Mouse (Mus musculus) gastrocnemius, postnatal 25 days (tissue): ENCODE measurements around the gene Clpsl2. TPM values are rescaled to one million over a fixed set of nuclear protein-coding genes. Genes with fewer than 3 reads are reported as not detected.

ENCODE experiments used
- DNase-seq: peaks from one replicate; pipeline ENCODE4 v3.0.0; 2022
- long read RNA-seq, 2 experiments: library from polyadenylated mRNA; stranded (forward); transcript quantifications; one replicate each; pipeline ENCODE4 v2.0.0; 2021
- total RNA-seq, 2 experiments: library from RNA; stranded (reverse); gene quantifications; 1 replicate in 1 of 2; 2 replicates in 1 of 2; pipeline ENCODE4 v1.2.3; 2021

Clpsl2 gene
- not detected for total RNA-seq
- long read RNA-seq, experiment 1: 0 reads
- long read RNA-seq, experiment 2: 0 reads

DNA sequence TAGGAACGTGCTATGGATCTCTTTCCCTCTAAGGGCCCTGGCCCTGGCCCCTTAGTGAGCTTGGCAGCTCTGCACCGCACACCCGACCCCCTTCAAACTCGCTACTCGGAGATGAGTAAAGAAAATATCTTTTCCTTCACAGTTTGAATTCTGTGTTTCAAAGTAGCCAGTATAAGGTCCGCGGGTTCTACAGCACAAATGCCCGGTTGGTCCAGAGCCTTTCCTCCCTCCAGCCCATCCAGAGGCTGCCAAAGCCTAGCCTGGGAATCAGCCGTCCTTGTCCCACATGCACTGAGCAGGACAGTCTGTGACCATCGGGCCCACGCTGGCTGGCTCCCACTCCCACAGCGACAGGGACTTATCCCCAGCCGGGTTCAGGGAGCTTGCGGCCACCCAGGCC, at the start of gene Clpsl2:
Clpsl2 (plus strand) TSS at position 301 of the 400 bp plus-strand sequence.
- no peak for DNase-seq

DNA sequence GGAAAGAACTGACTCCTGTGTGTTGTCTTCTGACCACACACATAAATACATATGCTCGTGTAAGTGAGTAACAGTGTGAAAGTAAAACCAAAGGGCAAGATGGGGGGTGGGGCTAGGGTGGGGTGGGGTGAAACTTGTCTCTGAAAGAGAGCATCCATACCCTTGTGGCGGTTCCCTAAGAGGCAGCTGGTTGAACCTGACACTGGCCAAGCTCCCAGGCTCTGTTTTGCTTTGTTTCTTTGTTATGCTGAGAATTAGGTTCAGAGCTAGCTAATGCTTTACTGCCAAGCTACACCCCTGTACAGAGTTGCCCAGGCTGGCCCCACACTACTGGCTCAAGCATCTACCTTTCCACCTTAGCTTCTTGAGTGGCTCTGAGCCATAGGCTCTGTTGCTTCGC, 48.7 kb upstream of the Clpsl2 start:
- DNase-seq: no peak

DNA sequence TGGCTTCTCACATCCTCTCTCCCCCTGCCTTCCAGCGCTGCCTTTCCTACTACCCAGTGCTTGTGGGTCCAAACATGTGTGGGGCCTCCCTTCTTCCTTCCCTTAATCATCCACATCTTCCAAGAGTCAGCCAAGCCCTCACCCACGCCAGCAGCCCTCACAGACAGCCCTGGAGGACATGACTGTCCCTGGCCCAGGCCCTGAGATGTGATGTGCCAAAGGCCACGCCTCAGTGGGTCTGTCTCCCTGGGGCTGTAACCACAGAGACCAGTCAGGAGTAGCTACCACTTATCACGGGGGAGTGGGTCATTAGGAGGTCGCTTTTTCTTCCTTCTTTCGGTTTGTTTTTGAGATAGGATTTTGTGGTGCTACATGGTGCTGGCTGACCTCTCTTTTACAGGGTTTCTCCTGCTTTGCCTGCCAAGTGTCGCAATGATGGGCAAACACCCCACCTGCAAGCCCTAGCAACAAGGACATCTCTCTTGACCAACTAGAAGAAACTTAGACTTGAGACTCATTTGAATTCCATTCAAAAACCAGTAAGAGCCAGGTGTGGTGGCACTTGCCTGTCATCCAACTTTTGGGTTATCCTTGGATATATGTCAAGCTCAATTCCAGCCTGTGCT, 46.9 kb upstream of the Clpsl2 start:
- peak; percentile 79 for DNase-seq

DNA sequence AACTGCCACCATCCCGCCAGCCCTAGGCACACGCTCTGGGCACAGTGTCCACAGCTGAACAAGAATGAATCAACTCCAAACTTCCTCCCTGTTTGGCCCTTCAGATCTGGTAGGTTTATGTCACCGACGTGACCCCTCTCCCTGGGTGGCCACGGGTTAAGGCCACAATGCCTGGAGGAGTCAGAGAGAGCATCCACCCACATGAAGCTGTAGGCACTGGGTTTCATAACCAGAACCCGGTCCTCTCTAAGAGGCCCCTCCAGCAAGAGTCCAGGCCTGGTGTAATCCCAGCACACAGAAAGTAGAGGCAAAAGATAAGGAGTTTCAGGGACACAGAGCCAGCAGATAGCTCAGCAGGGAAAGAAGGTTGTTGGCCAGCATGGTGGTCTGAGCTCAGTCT, 45.0 kb upstream of the Clpsl2 start:
- DNase-seq: no peak

DNA sequence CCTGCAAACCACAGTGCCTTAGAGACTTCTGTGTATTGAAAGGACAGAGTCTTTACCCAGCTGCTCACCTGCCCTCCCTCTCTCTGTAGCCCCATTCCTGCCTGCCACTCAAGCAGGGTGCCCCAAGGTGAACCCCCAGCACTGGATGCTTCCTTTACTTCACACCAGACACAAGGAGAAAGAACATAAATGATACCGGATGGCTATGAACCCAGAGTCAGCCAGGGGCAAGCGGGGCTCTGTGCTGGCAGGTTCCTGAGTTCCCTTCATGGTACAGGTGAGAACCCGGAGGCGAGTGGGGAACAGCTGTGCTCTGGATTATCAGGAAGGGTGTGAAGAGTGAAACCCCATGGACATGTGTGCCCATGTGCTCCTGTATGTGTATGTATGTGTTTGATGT, 43.6 kb upstream of the Clpsl2 start:
- no peak for DNase-seq

DNA sequence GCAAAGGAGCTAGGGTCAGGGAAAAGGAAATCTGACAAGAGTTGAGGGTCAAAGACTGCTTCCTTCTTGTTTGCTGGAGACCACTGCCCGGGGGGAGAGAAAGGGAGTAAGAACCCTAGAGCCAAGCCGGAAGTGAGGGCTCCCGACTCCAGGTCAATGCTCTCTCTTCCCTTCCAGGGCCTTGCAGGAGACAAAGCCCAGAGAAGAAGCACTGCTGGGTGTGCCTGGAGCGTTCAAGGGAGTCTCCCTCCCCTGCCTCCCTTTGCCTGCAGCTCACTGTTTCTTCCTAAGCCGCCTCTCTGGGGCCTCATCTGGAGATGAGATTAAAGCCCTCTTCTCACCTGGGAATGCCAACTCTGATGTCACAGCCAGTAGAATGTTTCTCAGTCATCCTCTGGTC, 42.3 kb upstream of the Clpsl2 start:
- DNase-seq: no peak

DNA sequence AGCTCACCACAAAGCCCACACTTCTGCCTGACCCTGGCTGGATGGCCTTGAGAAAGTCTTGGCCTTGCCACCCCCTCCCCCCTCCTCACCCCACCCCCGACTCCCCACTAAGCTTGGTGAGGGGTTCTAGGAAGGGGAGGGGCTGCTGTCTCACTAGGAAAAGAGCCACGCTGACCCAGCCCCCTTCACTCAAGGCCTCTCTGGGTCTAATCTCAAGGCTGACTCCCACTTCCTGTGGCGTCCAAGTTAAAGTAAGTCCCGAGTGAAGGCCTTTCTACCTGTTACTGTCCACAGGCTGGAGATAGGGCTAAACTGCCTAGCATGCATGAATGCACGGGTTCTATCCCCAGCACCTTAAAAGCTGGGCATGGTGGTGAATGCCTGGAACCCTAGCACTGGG, 41.7 kb upstream of the Clpsl2 start:
- no peak for DNase-seq

DNA sequence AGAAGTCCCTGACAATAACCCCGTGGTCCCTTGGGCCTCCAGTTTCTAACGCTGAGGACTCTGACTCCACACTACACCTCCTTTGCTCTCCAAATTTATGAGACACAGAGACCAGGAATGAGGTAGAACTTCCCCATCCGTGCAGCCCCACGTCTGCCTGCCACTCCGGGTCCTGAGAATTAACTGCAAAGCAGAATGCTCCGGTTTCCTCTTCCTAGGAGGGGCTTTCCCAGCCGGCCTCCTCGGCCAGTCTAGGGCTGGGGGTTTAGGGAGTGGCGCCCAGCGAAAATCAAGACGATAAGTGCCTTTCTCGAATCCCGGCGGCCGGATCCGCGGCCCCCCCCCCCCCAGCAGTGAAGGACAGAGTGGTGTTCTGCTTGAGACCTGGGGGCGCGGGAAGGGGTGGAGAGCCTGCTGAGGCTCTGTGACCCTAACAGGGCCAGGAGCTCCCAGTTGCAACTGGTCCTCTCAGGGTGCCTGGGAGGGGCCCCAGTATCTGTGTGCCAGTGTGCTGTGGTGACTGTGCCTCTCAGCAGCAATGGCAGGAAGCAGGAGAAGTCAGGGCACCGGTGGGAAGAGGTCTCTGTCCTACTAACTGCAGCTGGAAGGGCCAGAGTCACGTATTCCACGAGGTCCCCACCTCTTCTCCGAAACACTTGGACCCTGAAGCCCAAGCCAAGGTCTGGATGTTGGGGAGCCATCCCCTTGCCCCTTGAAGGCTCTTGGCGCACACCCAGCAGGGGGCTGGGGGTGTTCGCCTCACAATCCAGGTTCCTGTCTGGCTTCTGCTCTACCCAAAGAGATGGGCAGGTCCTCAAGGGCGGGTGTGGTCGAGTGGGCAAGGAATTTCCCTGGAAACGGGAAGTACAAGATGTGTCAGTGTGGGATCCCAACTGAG, 38.5 kb upstream of the Clpsl2 start:
- DNase-seq: peak; percentile 60

DNA sequence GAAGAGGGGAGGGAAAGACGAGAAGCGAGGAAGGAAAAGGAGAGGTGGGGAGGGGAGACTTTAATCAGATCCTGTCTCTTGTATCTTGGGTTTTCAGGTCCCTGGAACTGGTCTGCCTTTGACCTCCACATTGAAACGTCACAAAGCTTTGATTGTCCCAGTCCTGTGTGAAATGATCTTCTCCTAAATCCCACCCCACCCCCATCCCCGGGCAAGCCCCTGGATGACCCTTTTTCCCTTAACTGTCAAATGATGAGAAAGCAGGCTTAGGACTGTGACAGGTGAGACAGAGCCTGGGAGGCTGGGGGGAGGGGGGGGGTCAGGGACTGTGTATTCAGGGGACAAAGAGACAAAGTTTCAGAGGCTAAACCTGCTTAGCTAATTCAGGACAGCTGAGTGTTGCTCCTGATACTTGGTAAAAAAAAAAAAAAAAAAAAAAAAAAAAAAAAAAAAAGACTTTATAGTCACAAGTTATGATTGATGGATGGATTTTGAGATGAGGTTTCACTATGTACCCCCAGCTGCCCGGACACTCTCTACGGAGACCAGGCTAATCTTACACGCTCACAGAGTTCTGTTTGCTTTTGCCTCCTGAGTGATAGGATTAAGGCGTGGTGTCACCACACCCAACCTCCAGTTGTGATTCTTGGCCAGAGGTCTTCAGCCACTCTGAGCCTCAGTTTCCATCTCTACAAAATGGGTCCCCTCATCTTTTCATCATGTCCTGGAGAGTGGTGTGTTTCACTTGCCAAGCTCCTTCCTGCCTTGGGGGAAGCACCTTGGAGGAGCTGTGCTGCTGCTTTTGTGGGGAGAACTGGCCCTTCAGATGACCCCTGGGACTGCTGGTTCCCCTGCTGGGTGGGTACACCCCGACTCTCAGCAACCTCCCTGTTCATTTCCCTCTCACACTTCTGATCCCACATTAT, 37.3 kb upstream of the Clpsl2 start:
- DNase-seq: no peak

DNA sequence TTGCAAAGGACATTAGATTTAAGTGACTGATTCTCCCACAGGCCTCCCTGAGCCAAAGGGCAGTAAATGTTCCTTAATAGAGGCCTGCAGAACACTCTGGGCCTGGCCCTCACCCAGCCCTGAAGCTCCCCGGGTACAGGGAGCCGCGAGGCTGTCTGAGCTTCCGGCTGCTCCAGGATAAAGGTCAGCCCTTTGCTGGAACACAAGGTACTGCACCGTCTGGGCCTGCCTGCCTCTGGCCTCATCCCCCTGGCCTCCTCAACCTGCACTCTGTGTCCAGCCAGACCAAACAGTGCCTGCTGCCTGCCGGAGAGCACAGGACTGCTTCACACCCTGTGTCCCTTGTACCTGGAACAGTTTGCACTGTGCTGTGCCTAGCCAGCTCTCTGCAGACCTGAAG, 36.5 kb upstream of the Clpsl2 start:
- peak; percentile 97 for DNase-seq

DNA sequence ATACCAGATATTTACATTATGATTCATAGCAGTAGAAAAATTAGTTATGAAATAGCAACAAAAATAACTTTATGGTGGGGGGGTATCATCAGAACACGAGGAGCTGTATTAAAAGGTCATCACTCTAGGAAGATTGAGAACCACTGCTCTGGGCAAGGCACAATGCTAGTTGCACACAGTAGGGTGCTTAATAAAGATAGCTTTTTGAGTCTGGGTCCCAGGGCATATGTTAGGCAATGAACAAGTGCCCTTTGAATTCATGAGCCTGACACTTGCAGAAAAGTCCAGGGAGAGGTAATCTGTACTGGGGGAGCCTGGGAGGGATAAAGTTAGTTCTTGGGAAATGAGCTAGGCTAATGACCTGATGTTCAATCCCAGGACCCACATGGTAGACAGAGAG, 35.9 kb upstream of the Clpsl2 start:
- DNase-seq: no peak

DNA sequence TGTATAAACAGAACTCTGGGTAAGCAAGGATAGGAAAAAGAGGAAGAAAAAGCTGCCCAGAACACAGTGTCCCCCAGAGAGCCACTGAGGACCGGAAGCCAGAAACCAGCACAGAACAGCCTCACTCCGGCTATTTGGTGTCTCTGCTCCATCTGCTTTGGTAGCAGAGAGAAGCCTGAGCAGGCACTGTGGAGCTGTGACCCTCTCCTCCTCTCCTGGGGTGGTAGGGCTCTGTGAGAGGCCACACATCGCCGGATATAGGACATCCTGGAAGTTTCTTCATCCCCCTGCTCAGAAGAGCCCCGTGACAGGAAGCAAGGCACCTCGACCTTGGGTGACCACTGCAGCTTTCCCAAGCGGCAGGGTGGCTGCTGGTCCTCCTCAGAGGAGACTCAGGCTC, 35.4 kb upstream of the Clpsl2 start:
- peak; percentile 72 for DNase-seq

DNA sequence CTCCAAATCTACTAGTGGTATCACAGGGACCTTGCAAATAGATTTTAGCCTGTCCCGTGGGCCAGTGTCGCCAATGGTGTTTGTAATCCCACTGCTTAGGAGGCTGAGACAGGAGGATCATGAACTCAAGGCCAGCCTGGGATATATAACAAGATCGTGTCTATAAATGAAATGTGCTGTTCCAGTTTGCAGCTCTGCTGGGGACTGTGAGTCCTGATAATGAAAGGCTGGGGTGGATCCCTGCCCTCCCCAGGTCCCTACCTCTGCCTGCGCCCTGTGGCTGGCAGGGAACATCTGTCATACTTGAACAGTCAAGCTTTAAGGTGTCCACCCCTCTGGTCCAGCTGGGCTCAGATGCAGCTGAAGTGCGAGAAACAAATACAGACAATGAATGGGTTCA, 34.7 kb upstream of the Clpsl2 start:
- no peak for DNase-seq

DNA sequence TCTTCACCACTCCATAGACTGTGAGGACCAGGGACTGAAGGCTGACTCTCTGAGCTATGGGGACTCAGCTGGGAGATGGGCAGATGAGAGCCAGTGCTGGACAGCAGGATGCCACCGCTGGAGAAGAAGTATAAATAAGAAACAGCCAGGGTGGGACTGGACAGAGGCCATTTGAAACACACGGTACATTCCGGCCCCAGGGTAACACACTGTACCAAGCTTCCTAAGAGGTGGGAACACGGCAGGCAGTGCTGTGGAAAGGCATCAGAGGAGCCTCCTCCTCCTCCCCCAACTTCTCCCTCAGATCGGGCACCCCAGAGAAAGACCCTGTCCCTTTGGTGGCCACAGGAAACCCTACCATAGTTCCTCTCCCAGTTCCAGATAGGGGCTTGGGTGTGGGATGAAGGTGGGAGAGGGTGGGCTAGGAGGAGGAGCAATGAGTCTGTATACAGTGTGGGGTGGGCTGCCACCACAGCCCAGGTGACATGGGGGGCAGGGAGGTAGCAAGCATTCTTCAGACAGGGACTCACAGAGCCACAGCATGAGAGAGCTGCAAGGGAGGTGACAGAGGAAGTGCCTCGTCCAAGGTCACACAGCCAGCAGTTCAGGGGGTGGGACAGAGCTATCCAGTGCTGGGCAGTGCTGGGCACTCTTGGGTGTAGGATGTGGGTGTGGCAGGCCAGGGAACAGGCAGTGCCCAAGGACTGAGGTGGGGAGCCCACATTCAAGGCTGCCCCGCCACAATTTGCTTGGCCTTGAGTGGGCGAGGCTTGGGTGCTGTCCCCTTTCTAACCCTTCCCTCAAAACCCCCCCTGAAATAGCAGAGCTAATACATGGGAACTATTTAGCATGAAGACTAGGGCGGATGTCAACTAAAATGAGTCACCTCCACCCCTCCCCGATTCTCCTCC, 33.5 kb upstream of the Clpsl2 start:
- peak; percentile 88 for DNase-seq

DNA sequence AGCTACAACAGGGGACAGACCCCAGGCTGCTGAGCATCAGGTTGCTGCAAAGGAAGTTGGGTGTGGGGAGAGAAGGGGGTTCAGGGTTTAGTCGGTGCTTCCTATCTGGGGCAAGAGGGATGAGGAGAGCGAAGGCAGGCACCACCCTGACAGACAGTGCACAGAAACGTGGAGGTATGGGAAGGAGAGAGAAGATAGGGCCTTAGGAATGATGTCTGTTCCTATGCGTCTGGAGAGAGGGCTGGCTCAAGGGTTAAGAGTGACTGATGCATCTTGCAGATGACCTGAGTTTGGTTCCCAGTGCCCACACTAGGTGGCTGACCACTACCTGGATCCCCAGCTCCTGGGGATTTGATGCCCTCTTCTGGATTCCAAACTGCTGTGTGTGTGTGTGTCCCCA, 32.3 kb upstream of the Clpsl2 start:
- no peak for DNase-seq

DNA sequence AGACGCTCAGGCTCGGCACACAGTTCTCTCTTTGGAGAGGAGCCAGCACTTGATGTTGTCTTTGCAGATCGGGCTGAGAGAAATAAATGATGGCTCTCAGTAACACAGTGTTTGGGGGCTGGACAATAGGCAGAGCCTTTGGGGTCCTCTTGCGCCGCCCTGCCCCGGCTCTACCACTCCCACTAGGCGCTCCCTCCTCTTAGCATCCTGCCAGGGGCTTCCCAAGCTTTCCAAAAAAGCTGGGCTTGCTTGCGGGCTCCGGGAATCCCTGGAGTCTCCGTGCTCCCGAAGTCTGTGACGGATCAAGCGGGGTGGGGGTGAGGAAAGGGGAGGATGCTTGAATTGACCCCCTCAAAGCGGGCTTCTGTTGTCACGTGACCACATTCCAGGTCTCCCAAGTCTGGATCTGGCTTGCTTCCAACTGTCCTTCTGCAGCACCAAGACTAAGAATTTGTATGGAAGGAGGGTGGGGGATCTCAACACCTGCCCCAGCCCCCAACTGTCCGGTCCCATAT, 31.7 kb upstream of the Clpsl2 start, which contains the start of gene Fkbp5:
Fkbp5 (minus strand) TSS at position 87 of the 515 bp plus-strand sequence.
- DNase-seq: peak; percentile 94

DNA sequence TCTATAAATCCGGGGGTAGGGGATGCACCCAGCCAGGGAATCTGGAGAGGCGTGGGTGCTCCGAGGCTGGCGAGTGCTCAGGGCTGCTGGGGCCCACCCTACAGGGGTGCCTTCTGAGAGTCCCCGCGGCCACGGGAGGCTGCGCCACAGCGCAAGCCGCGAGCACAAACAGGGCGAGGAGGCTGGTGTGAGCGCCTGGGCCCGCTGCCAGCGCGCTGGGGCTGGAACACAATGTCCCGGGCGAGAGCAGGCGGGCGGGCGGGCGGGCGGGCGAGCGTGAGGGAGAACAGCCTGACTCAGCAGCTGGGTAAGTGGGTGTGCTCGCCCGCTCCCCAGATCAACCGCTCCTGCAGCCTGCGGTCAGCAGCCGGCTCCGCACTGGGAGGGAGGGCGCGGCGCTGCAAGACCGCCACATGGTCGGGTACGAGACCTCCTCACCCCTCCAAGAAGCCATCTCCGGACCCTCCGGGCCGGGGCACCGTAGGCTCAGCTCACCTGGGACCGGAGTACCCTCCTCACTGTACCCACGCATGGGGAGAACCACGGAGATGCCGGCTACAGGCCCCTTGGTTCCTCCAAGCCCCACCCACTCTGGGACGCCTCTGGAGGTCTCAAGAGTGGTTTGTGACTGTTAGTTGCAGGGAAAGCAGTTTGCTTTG, 31.1 kb upstream of the Clpsl2 start:
- DNase-seq: peak; percentile 98

DNA sequence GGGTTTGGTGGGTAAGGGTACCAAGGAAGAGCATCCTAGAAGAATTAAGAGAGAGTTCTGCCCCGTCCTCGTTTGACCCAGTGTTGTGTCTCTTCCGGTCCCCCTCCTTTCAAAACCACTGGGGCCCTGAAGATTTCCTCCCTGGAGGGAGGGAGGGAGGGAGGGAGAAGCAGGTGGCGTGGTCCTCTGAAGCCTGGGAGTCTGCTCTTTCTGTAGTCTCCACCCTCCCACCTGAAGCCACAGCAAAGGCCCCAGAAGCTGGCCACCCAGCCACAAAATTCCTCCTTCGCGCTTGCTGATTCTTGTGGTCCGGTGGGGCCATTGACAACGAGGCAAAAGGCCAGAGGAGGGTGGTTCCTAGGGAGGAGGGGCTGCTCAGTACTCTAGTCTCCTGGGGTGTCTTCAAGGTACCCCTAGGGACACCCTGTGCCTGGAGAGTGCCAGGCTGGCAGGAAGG, 30.6 kb upstream of the Clpsl2 start:
- peak; percentile 84 for DNase-seq

DNA sequence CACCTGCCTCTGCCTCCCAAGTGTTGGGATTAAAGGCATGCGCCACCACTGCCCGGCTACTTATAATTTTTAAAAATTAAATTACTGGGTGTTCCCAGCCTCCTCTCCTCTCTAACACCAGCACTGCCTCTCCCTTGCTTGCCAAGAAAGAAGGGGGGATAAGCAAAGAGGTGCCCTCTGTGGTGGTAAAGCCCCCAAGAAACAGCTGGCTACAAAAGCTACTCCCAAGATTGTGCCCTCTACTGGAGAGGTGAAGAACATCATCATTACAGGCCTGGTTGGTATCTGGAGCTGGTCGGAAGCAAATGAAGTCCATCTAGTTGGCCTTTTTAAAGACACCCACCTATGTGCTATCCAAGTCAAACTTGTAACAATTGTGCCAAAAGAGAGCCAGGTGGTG, 29.4 kb upstream of the Clpsl2 start:
- no peak for DNase-seq

DNA sequence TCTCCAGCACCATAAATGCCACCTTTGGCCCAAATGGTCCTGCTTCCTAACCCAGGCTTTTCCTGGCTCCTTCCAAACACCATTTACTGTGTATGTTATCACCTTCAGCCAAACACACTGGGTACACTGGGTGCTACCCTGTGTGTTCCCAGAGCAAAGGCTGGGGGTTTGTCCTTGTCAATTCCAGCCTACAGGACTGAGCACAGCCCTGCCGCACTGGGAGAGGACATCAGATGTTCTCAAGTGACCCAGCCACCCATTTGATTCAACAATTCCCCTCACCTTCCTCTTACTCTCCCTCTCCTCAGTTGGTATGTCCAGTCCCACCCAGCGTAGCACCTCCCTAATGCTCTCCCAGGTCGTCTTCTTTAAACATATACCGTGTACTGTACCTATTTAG, 28.6 kb upstream of the Clpsl2 start:
- no peak for DNase-seq
